Mouse (Mus musculus) adrenal gland, adult (tissue): ENCODE results near the gene Fkbp10.
A peak's percentile ranks its signal among the peaks of the same experiment; 100 is the strongest.

Source experiments
- DNase-seq, 2 experiments: peaks; one replicate each; pipeline ENCODE4 v3.0.0; 2022 to 2023; ENCODE audit warnings: low spot score in 1 of 2; ENCODE audit not compliant: inconsistent age in 2 of 2

Fkbp10 gene

DNA sequence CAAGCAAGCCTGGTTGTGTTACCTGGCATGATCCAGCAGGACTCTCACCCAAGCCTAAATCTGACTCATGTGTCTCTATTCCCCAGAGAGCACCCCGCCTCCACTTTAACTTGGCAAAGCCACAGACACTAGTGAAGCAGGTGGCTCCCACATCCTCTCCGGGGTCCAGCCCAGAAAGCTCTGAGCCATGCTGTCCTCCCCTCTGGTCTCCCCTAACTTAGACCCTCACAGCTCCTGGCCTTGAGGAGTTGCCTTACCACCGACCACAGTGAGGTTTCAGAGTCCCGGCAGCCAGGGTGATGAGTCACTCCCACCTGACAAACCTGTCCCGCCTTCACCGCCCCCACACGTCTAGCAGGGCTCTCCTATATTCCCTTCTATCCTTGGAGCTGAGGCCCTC lies 21.8 kb upstream of the Fkbp10 start:
- no peak for DNase-seq

DNA sequence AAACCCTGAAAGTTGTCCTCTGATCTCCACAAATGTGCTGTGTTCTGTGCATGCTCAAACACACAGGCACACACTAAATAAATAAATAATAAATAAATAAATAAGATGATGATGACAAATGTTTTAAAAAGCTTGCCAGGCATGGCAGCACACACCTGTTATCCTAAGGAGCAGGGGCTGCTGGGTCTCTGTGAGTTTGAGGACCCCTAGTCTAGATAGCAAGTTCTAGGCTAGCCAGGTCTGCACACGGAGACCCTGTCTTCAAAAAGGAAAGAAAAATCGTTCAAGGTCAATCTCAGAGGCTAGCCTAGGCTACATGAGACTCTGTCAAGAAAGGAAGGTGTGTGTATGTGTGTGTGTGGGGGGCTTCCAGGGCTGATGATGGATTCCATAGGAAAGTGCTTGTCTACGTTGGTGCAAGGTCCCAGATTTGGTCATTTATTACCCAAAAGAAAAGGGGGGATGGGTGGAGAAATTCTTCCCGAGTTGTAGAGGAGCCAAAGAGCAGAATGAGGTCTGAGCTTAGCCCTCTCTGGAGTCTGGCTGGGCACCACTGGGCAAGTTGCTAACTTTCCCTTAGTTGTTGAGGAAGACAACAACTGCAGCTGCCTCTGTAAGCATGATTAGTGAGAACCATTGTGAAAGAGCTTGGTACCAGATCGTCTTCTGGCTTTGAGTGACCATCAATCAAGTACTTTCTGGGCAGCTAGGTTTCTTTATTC lies 21.0 kb upstream of the Fkbp10 start:
- DNase-seq, result peak in 1 of 2 experiments; percentile 51

DNA sequence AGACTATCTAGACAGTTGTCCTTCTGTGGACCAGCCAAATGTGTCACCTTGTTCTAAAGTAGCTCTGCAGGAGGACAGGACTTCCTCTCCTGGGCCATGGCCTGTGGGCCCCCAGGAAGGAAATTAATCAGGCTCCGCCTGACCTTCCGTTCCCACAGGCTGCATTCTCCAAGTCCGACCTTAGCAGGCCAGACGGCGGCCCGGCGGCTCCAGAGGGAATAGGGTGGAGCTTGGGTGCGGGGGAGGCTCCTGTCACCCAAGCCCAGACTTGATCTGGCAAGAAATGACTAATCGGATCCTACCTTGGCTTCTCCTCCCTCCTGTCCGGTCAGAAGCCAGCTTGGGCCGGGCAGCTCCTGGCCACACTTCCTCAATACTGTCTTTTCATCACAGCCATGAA lies 20.3 kb upstream of the Fkbp10 start:
- peak; percentile 87 to 91 for DNase-seq

DNA sequence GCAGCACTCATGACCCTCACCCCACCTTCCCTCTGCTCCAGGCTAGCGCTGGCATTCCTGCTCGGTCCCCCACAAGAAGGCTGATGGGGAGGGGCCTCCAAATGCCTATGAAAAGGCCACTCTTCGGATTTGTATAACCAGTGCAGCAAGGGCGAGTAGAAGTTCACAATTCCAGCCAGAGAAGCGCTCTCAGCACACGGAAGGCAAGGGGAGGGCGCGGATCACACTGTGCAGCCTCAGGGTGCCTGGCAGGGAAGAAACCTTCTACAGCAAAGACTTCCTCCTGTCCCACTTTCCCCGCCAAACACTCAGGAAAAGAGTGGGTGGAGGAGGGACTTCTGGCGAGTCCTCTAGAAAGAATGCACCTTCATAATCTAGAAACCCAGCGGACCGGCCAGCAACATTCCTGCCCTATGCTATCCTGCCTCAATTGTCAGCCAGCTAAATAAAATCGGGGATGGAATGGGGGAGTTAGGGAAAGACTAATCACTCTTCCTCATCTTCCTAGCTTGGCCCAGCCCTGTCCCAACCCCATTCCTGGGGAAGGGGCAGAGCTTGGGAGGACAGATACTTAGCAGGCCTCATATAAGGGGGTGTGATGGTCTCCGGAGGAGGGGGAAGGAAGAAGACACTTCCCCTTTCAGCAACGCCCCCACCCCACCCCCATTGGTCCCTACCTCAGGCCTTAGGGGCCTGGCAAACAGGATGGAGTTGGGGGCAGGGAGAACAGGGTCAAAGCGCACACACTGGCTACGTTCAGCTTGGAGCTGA lies 19.5 kb upstream of the Fkbp10 start:
- DNase-seq, result peak; percentile 40 to 68

DNA sequence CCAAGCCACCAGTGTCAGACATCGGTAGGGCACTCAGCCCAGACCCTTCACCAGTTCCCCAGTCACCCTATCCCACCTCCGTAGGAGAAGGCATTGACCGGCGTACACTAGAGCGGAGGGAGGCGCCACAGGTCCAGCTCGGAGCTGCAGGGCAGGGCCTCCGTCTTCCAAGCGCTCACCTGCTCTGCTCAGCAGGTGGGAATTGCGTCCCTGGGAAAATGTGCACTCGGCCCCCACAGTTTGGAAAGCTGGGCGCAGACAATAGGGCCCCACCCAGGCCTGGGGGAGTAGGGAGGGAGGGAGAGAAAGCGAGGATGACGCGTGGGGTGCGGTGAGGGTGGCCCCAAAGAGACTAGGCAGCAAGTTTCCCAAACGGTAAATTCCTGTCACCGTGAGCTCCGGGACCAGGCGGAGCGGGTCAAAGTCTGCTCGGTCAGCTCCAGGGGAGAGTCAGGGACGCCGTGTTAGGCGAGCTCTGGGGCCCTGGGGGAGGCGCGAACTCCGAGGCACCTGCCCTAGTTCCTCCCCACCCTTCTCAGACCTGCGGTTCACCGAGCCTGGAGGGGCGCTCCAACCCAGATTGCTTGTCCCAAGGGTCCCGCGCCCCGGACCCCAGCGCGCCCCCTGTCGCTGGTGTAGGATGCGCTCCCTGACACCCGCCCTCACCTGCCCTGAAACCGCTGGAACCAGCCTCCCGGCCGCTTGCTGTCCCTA lies 18.5 kb upstream of the Fkbp10 start:
- no peak for DNase-seq

DNA sequence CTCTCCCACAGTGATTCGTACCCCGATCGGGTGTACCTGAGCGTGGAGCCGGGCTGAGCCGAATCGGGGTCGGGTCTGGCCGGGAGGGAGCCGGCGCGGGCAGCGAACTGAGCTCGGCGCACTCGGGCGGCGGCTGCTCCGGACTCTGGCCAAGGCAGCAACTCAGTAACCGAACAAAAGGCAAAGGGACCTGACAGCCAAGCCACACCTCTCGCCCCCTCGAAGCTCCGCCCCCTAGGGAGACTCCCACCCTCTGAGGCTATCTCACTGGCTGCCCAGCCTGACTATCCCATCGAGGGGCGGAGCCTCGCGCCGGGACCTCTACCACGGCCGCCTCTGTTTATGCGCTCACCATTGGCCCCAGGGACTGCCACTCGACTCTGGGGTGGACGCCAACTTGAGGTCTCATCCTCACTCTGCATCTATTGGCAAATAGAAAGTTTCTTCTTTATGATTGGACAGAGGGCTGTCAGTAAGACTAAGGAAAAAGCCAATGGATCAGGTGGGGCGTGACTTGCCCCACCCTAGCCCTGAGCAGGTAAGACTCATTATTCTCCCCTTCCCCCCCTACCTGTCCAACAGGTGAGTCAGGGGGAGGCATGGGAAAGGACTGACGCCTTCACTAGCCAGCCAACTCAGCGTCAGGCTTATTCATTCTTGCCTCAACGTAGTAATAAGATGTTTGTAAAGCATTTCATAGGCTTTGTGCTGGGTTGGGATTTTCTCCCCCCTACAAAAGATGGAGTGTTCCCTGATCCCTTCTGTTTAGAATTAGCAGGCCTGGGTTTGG lies 17.7 kb upstream of the Fkbp10 start, which contains the start of gene Jup:
Jup (minus strand) TSS at position 164 of the 790 bp plus-strand sequence.
- DNase-seq, result peak; percentile 99 to 100

DNA sequence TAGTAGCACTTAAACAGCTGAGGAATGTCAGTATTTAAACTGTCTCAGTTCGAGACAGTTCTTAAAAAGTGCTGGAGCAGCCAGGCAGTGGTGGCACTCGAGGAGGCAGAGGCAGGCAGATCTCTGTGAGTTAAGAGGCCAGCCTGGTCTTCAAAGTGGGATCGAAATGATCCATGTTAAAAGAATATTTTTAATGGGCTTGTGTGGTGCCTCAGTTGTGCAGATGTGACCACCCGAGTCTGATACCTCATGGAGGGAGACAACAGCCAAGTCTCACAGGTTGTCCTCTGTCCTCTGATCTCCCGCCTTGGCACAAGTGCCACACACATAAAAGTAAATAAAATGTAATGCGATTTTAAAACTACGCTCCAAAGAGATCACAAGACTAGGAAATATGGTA lies 17.0 kb upstream of the Fkbp10 start:
- no peak for DNase-seq

DNA sequence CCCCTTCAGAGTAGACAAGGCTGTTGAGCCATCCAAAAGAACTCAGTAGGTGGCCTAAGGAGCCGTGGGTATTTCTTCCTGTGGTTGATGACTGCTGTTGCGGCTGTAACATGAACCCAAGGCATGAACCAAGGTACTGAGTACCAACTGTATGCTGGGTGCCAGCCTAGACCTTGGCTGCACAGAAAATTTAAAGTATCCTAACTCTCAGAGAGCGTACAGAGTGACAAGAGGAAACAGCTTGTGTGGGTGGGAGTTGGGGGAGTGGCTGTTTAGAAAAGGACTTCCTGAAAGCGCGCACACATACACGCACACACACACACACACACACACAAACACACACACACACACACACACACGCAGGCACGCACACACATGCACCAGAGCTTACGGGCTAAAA lies 16.2 kb upstream of the Fkbp10 start:
- DNase-seq, result no peak

DNA sequence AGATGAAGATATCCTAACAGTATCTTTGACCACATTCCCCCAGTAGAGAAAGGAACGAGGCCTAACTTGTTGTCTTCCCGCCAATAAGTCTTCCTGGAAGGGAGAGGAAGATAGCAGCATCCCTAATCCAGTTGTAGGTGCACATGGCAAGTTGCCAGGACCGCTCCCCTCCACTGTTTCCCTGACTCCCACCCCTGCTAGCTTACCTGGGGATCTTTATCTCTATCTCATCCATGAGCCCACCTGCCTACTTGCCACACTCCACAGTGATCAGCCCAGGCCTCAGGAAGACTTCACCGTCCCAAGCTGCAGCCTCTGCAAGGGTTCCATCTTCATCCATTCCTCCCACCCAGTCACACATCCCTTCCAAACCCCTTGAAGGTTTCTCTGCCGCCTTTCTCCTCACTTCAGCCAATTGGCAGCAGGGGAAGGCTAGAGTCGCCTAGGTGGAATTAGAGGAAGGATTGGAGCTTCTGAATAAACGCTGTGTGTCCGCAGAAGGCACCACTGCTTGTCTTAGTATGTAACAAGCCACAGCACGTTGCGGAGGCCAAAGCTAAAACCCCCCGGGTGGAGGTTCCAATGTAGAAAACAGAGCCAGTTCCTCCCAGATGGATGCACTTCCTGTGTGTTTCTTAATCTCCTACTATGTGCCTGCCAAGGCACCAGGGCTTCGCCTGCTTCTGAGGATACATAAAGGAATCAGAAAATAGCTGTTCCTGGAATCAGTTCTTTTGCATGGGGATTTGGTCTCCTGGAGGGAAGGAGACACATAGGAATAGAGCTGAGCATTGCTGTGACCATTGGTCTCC lies 15.6 kb upstream of the Fkbp10 start:
- no peak for DNase-seq

DNA sequence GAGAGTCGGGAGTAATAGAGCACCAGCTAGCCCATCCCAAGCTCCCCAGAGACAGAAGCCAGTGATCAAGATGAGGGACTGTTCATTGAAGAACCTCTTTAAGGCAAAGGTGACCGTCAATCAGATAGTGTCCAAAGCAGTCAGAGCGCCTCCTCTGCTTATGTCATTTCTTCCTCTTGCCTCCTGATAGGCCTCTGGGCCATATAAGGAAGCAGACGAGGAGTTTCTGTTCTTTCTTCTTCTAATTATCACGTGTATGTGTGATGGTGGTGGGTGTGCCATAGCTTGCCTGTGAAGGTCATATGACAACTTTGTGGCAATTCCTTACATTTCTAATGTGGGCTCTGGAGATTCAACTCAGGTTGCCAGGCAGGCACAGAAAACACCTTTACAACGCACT lies 14.7 kb upstream of the Fkbp10 start:
- DNase-seq, result no peak

DNA sequence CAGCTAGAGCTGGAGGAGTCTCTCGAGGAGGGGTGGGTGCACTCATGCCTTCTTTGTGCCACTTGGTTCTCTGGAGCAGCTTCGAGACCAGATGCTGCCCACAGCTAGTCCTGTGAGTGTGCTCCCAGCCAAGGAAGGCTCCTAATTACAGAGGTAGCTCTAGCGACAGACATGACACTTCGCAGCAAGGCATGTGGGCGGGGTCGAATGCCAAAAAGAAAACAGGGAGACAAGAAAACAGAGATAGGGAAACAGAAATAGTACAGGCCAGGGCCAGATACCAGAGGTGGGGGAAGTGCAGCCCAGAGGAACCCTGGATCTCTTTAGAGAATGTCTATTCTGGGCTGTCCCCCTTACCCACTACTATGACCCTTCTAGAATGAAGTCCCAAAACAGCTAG lies 13.3 kb upstream of the Fkbp10 start:
- no peak for DNase-seq

DNA sequence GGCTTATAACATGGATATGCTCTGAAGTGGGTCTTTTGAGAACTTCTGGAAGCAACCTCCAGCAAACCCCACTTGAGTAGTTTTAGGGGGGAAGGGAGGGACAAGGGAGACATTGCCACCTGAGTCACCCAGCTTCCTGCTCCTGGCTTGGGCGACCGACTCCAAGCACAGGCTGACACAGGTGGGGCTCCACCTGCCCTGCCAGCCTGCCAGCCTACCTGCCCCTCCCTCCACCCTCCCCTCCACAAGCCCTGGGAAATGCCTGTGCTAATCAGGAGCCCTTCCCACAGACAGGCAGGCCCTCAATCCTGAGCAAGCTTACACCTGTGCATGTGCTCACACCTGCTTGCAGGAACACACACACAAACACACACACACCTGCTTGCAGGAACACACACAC lies 12.8 kb upstream of the Fkbp10 start:
- DNase-seq, result no peak

DNA sequence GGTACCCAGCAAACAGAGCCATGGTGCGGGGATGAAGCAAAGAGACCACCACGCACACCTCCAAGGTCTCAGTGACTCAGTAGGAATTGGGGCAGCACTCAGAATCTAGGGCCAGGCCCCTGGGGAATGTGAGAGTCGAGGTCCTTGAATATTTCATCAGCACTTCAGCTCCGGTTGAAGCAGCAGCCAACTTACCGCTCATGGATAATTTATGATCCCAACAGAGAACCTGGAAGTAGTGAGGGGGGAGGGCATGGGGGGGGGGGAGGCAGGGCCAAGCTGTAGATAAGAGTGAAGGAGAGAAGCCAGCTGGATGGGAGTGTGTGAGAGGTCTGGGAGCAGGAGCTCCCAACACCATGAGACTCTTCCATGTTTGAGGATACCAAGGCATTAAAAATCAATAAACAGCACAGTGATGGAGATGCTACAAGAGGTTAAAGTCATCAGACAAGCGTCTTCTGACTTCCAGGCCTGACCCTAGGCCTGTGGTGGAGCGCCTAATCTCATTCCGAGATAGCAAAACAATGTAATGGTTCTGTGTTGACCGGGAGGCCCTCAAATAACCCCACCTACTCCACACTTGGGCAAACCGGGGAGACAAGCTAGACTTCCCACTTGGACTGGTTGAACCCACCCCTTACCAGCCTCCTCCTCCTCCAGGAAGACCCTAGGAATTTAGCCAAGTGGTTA lies 11.9 kb upstream of the Fkbp10 start:
- peak in 1 of 2 experiments; percentile 75 for DNase-seq

DNA sequence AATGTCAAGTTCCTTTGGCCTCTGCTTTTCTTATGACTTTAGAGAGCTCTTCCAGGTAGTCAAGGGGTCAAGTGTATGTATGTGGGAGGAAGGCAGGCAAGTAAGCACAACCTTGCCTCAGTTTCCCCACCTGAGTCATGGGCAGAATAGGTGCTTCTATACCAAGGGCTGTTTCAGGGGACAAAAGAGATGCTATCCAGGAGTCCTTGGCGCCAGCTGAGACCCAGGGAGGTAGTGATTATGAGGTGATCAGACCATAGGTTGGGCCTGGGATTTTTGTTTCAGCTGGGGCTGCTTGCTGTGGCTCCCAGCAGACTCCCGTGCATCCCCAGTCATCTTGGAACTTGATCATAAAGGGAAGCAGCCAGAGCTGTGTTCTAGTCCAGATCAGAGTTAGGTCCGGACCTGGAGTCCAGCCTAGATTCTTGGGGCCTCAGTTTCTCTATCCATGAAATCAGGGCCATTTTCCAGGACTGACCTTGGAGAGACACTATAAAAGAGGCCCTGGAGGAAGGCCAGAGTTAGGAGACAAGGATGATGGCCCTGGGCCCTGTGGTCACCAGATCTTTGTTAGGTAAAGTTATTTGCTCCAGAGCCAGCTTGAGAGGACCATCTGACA lies 10.9 kb upstream of the Fkbp10 start:
- no peak for DNase-seq

DNA sequence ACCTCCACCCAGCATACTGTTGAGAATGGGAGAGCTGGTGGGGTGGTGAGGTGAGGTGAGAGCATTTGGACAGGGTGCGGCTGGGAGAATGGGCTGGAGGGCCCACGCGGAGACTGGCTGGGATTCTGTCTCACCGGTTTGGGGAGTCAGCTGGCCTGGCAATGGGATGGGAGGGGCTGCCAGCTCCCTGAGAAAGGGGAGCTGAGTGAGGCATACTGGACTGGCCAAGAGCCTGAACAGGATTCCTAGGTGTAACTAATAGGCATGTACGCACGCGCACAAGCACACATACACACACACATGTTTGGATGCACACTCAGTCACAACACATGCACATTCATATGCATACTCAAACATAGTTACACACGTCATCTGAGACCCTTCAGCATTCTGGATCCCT lies 9.2 kb upstream of the Fkbp10 start:
- no peak for DNase-seq

DNA sequence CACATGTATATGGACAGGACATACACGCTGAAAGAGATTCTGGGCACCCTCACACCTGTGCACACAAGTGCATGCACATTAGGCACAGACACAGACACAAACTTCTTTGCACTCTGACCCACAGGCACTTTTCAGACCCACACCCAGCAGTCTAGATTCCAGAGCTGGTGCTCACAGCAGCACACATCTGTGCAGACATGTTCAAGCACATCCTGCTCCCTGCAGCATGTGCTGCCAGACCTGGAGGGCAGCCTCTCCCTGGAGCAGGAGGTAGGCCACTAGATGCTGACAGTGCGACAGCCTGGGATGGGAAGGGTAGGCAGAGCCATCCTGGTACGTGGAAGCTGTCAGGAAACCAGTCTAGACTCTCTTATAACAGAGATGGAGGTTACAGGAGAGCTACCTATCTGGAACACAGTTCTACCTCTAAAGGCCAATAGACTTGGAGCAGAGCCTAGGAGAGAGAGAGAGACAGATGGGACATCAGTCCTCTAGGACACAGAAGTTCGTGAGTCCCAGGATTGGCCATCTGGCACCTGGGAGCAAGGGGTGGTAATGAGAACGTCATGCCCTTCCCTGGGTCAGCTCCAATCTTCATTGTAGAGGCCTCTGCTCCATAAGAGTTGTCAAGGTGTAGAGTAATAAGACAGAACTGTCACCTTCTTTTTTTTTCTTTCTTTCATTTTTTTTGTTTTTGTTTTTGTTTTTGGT lies 8.3 kb upstream of the Fkbp10 start:
- DNase-seq, result no peak

DNA sequence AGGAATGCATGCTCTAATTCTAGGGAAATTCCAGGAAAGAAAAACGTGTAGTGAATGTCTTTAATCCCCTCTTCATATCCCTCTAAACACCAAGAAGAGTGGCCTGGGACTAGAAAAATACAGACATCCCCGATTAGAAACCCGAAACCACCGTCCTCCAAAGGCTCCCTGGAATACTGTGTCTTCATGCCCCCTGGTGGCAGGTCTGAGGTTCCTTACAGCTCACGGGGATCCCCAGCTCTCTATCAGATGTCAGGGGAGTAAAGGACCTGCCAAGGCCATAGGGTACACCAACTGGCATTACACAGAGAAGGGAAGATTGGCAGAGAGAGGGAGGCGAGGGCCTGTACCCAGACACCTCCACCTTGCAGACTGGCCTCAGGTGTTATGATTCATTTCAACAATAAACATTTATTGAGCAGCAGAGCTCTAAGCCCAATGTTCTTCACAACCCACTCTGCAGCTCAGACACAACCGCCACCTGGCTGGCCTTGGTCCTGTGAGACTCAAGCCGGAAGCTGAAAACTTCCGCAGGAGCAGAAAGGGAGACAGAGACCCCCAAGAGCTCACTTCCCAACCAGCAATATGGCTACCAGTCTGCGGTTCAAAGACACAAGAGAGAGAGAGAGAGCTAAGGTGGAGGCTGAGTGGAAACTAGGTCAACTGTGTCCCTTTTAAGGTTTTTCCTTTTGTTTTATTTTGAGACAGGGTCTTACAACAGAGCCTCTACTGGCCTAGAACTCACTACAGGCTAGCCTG lies 7.2 kb upstream of the Fkbp10 start:
- peak; percentile 72 to 89 for DNase-seq
